Mouse (Mus musculus): Measurements from ENCODE around the gene Gm20388. TPM values are rescaled to one million over a fixed set of nuclear protein-coding genes. Genes with fewer than 3 reads are reported as not detected.

Gm20388 gene
- polyA plus RNA-seq, 1 experiment from 2014 or later: 47.1 TPM

DNA sequence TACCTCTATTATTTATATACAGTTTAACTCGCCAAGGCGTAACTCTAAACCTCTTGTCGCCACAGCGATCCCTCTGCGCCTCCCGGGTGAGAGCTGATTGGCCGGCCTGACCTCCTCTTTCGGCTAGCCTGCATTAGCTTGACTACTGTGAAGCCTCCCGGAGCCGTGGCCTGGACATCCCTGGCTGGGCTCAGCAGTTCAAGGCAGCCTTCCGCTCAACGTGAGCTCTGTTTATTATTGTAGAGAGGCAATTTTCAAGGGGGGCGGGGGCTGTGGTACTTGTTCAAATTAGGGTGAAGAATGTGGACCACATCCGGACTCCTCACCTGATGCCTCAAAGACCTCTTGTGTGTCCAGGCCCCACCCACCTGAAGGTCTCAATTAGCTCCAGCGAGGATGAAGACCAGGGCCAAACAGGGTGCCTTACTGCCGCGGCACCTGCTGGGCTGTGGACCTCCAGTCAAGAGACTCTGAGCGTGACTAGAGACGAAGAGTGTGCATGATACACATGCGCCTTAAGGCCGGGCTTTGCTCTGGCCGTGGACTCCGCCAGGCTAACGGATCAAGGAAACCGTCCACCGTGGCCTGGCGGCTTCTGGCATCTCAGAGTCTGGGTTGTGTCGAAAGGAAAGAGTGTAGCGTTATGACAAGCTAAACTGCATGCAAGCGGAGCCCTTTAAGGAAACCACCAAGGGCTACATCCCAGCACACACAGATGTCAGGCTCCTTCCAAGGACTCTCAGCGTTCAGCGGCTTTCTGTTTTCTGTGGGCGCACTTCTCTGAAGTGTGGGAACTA lies 1309.7 kb downstream of the Gm20388 start:
- Histone ChIP-seq H3K79me2 (ENCODE audit: inconsistent target) (no peaks in the 10 kb centered on the region), H3K27ac (no peak overlapping the region), H3K4me3 (ENCODE audit: inconsistent target) (no peak overlapping the region), H3K36me3 (ENCODE audit: inconsistent target) (no peaks in the 10 kb centered on the region)
- WGBS (ENCODE audit: missing documents): 44% methylated on average over 33 of the region's 33 CpGs

DNA sequence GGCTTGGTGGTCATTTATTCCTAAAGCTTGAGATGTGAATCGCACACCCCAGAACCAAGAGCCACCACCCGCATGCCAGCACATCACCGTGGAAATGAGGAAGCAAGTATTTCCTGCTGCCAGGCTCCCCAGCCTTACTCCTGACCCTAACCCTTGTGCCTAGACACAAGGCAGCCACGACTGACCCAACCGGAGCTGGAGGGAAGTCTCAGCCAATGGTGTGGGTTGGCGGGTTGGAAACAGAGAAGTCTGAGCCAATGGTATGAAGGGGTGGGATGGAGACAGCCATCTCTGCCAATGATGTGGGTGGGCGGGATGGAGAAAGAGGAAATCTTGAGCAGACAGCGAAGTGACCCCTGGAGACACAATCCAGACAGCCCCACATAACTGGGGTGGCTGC lies 1314.1 kb downstream of the Gm20388 start:
- 23% methylated on average over 8 of the region's 8 CpGs for WGBS (ENCODE audit: missing documents)
- Histone ChIP-seq H3K79me2 (ENCODE audit: inconsistent target) (no peaks in the 10 kb centered on the region), H3K4me3 (ENCODE audit: inconsistent target) (no peak overlapping the region), H3K27ac (no peak overlapping the region), H3K36me3 (ENCODE audit: inconsistent target) (no peaks in the 10 kb centered on the region)

DNA sequence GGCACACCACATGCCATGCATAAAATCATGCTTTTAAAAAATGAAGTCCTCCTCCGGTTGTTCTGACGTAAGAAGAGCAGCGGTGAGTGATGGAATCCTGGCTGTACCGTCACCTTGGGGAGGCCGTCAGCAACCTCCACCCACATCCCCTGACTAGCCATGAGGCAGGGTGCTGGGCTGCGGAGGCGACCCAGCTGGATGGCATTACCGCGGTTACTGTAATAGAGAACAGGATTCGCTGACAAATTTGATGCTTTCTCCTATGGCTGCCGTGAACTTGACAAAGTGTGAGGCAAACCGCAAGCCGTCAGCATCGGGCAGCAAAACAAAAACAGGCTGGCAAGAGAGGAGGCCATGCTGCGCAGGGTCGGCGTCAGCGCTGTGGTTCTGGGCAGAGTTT lies 1317.1 kb downstream of the Gm20388 start:
- Histone ChIP-seq H3K4me3 (ENCODE audit: inconsistent target) (no peak overlapping the region), H3K79me2 (ENCODE audit: inconsistent target) (no peaks in the 10 kb centered on the region), H3K27ac (no peak overlapping the region), H3K36me3 (ENCODE audit: inconsistent target) (no peaks in the 10 kb centered on the region)
- WGBS (ENCODE audit: missing documents): 89% methylated on average over 18 of the region's 18 CpGs

DNA sequence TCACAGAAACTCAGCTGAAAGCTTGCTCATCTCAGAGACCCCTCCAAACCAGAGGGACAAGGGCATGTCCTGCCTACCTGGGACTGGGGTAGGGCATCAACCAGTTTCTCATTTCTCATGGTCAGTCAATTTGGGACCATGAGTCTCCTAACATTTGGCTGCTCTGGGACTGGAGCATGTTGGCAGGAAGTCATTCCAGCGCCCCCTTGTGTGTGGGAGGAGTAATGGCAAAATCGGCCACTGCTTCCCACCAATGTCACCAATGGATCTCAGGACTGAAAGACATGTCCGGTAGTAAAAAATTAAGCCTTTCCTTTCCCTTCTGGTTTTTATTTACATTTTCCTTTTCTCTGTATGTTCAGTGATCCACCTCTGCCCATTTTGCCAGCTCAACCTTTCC lies 1318.3 kb downstream of the Gm20388 start:
- no peak overlapping the region for H3K4me3 ChIP-seq (ENCODE audit: inconsistent target)
- no peaks in the 10 kb centered on the region for H3K36me3 ChIP-seq (ENCODE audit: inconsistent target)
- H3K79me2 ChIP-seq (ENCODE audit: inconsistent target): no peaks in the 10 kb centered on the region
- H3K27ac ChIP-seq: no peak overlapping the region
- 49% methylated on average over 3 of the region's 3 CpGs for WGBS (ENCODE audit: missing documents)

DNA sequence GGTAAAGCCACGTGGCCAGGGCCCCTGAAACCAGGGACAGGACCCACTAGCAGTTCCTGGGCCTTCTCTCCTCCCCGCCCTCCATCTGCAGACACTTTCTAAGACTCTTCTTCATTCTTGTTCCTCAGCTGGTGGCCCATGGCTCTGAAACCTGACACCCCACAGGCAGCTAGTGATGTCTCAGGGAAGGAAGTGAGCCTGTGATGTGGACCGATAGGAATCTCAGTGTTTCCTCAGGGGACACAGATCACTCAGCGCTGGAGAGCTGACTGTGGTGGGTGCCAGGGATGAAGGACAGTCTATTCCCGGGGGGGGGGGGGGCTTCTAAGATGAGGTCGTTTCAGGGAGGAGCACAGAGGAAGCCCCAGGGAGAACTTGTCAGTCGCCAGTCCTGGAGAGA lies 1318.9 kb downstream of the Gm20388 start:
- WGBS (ENCODE audit: missing documents): 25% methylated on average over 7 of the region's 7 CpGs
- Histone ChIP-seq H3K4me3 (ENCODE audit: inconsistent target) (no peak overlapping the region), H3K79me2 (ENCODE audit: inconsistent target) (no peaks in the 10 kb centered on the region), H3K27ac (no peak overlapping the region), H3K36me3 (ENCODE audit: inconsistent target) (no peaks in the 10 kb centered on the region)

DNA sequence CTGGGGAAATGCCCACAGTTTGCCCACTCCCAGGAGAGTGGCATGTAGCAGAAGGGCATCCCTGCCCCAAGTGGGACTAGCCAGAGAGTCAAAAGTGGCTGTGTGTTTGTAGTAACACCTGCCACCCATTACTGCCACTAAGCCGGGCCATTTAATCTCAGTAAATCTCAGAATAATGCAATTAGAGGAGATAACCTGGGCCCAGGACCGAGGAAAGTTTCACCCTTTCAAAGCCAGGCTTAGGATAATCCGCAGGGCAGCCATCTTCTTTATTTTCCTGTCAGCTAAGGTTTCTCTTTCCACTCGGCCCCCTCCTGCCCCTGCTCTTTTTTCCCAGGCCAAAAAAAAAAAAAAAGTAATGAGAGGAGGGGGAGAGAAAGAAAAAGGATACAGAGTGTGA lies 1322.6 kb downstream of the Gm20388 start:
- Histone ChIP-seq H3K27ac (no peak overlapping the region), H3K4me3 (ENCODE audit: inconsistent target) (no peak overlapping the region), H3K36me3 (ENCODE audit: inconsistent target) (no peaks in the 10 kb centered on the region), H3K79me2 (ENCODE audit: inconsistent target) (no peaks in the 10 kb centered on the region)
- 78% methylated on average over 4 of the region's 4 CpGs for WGBS (ENCODE audit: missing documents)

DNA sequence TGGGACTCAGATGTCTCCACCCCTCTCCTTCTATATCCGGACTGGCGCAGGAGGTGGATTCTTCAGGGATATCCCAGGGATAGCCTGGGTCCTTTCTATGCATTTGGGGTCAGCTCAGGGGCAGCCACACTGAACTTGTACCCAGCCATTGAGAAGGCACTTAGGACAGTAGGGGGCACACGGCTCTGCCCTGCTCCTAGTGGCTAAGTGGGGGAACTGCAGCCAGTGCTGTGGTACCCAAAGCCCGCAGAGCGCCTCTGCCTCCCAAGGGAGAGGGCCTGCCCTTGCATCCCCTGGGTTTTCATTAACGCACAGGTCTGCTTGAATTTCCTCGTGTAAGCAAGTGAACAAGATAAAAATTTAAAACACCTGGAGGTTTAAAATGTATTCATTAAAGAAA lies 1324.3 kb downstream of the Gm20388 start:
- Histone ChIP-seq H3K36me3 (ENCODE audit: inconsistent target) (no peaks in the 10 kb centered on the region), H3K4me3 (ENCODE audit: inconsistent target) (no peak overlapping the region), H3K27ac (no peak overlapping the region), H3K79me2 (ENCODE audit: inconsistent target) (no peaks in the 10 kb centered on the region)
- 65% methylated on average over 7 of the region's 7 CpGs for WGBS (ENCODE audit: missing documents)

DNA sequence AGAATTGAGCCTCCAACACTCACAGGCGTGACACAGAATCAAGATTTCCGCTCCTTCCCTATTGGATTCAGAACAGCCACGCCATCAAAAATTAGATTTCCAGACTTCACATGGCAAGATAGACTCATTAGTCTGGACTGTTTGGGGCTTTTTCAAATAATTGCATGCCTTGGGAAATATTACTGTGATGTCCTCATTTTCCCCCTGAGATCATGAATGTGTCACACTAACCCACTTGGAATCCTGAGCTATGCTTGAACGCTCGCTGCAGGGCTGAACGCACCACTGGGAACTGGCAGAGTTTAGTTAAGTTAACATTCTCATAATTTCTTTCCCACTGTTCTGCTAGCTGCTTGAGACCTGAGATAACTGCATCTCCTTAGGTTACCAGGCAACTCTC lies 1329.0 kb downstream of the Gm20388 start:
- WGBS (ENCODE audit: missing documents): 89% methylated on average over 6 of the region's 6 CpGs
- Histone ChIP-seq H3K36me3 (ENCODE audit: inconsistent target) (no peaks in the 10 kb centered on the region), H3K79me2 (ENCODE audit: inconsistent target) (no peaks in the 10 kb centered on the region), H3K27ac (no peak overlapping the region), H3K4me3 (ENCODE audit: inconsistent target) (no peak overlapping the region)

DNA sequence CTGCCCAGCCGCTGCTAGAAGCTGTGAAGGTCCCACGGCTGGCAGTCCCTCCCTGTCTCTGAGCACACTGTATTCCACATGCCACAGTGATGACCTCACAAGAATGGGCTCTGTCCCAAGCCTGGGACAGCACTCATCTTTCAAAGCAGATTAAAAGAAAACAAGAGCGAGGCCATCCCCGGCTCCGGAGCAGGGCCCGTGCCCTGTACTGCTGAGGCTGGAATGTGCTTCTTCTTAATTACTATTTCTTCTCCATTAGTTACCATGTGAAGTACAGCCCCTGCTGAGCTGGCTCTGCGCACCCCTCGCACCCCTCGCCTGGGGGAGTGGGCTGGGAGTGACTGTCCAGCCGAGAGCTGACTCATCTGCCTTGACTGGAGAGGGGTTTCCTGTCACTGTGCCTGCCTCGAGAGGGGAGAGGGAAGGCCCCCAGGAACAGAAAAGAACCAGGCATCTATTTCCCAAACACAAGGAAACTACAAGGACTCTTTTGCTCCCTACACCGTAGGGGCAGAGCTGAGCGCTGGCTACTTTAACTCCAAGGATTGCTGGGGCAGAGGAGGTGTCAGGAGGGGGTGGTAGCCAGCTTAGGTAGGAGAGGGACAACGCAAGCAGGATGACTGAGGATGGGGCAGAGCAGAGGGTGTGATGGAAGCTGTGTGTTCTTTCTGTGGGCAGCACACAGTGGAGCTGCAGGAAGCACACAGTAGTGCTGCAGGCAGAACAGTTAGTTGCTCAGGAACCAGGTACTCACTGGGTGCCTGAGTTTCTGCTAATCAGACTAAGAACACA lies 1331.3 kb downstream of the Gm20388 start:
- no peak overlapping the region for H3K4me3 ChIP-seq (ENCODE audit: inconsistent target)
- no peaks in the 10 kb centered on the region for H3K79me2 ChIP-seq (ENCODE audit: inconsistent target)
- 37% methylated on average over 14 of the region's 14 CpGs for WGBS (ENCODE audit: missing documents)
- H3K36me3 ChIP-seq (ENCODE audit: inconsistent target): no peaks in the 10 kb centered on the region
- H3K27ac ChIP-seq: no peak overlapping the region

DNA sequence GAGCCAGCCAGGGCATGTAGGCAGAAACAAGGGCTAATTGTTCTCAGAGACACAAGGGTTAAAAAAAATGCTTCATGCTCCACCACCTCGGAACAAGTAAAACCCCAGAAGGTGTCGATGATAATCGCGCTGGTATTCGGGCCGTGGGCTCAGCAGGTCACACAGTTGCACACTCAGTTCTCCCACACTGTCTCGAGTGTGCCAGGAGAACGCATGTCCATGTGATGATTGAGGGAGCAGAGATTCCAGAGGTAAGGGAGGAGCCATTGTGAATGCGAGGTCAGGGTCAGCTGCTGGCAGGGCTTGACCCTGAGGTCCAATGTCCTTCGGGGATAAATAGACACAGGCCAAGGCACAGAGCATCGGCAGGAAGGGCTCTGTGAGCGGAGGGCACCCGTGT lies 1332.0 kb downstream of the Gm20388 start:
- Histone ChIP-seq H3K36me3 (ENCODE audit: inconsistent target) (no peaks in the 10 kb centered on the region), H3K4me3 (ENCODE audit: inconsistent target) (no peak overlapping the region), H3K79me2 (ENCODE audit: inconsistent target) (no peaks in the 10 kb centered on the region), H3K27ac (no peak overlapping the region)
- WGBS (ENCODE audit: missing documents): 48% methylated on average over 13 of the region's 13 CpGs

DNA sequence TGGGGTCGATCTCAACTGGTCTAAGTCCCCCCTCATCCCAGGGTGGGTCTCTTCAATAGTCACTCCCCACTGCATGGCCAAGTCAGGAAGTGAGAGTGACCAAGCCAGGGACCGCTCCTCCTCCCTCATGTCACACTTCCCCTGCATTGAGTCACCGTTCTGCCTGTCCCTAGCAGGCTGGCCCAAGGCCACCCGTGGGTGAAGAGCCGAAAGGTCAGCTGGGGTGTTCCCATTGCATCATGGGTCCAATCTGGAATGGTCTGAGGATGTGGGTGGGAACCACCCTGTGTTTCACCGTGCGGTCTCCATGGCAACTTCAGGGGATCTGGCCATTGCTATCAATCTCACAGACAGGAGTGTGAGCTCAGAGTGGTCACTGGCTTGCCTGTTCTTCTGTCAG lies 1338.2 kb downstream of the Gm20388 start:
- H3K36me3 ChIP-seq (ENCODE audit: inconsistent target): no peaks in the 10 kb centered on the region
- H3K27ac ChIP-seq: no peak overlapping the region
- WGBS (ENCODE audit: missing documents): 40% methylated on average over 7 of the region's 7 CpGs
- H3K4me3 ChIP-seq (ENCODE audit: inconsistent target): no peak overlapping the region
- no peaks in the 10 kb centered on the region for H3K79me2 ChIP-seq (ENCODE audit: inconsistent target)

DNA sequence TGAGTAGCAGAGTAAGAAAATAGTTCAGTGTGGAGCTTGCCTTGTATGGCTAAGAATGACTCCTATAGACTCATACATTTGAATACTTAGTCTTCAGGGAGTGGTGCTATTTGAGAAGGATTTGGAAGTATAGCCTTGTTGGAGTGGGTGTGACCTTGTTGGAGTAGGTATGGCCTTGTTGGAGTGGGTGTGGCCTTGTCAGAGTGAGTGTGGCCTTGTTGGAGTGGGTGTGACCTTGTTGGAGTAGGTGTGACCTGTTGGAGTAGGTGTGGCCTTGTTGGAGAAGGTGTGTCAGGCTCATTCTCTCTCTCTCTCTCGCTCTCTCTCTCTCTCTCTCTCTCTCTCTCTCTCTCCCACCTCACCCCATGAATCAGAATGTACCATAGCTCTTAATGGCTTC lies 1338.8 kb downstream of the Gm20388 start:
- H3K36me3 ChIP-seq (ENCODE audit: inconsistent target): no peaks in the 10 kb centered on the region
- H3K79me2 ChIP-seq (ENCODE audit: inconsistent target): no peaks in the 10 kb centered on the region
- H3K4me3 ChIP-seq (ENCODE audit: inconsistent target): no peak overlapping the region
- no peak overlapping the region for H3K27ac ChIP-seq
- 67% methylated on average over 1 of the region's 1 CpGs for WGBS (ENCODE audit: missing documents)

DNA sequence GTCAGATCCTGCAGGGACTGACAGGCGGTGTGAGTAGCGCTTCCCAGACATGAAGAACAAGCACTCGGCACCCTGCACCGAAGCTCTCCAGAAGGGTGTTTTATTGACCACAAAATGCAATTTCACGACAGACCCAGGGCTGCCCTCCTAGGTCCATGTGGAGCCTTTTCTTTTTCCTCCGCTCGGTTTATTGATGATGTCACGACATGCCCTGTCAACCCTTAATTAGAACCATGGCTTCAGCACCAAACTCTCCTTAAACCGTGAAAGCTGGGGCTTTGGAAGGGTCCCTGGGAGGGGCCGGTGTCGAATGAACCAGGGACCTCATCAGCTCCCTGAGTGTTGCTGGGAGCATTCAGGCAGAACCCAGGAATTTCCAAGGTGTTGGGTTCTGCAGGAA lies 1340.4 kb downstream of the Gm20388 start:
- Histone ChIP-seq H3K4me3 (ENCODE audit: inconsistent target) (no peak overlapping the region), H3K27ac (no peak overlapping the region), H3K79me2 (ENCODE audit: inconsistent target) (no peaks in the 10 kb centered on the region), H3K36me3 (ENCODE audit: inconsistent target) (no peaks in the 10 kb centered on the region)
- 44% methylated on average over 11 of the region's 11 CpGs for WGBS (ENCODE audit: missing documents)

DNA sequence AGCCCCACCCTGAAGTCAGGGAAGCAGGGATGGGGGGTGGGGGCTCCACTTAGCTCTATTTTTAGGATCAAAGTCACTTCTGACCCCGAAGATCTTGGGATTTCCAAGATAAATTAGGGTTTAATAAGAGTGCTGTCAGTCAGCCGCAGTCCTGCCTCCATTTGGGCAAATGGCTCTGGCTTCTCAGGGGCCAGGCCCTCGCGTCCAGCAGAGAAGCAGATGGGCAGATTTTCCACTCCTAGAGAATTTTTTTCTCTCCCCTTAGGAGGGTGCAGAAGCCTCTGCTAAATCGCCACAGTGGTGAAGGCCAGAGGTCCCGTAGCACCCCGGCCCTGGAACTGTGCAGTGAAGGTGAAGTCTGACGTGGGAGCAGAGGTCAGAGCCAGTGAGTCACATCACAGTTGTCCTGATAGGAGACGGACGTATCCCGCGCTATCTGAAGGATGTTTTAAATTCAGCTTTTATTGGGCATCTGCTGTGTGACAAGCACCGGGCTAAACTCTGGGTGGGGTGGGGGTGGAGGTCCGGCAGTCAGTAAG lies 1345.2 kb downstream of the Gm20388 start:
- H3K27ac ChIP-seq: no peak overlapping the region
- 71% methylated on average over 14 of the region's 14 CpGs for WGBS (ENCODE audit: missing documents)
- H3K36me3 ChIP-seq (ENCODE audit: inconsistent target): no peaks in the 10 kb centered on the region
- no peak overlapping the region for H3K4me3 ChIP-seq (ENCODE audit: inconsistent target)
- no peaks in the 10 kb centered on the region for H3K79me2 ChIP-seq (ENCODE audit: inconsistent target)

DNA sequence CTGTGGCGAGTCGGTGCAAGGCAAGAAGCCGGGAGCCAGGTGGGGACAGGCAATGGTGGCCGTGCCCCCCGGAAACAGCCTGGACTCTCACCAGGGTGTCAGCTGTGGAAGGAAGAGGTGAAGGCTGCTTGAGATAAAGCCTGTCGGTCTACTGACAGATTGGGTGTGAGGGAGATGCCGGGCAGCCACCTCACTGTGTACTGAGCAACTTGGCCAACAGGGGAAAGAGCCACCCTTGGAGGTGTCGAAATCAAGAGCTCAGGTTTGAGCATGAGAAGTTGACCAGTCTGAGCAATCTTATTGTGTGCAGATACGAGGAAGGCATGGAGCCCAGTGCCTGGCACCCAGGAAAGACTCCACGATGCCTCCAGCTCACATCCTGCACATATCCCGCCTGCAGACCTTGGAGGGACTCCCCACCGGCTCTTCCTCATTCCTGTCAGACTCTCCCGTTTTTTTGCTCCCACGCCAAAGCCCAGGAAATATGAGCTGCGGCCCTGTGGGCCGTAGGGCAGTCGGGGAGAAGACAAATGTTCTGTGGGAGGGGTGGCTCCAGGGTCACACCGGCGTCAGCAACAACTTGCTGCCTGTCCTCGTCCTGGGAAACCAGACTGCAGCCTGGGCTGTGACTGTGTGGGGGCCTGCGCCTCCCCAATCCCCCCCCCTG lies 1347.6 kb downstream of the Gm20388 start:
- WGBS (ENCODE audit: missing documents): 41% methylated on average over 21 of the region's 21 CpGs
- Histone ChIP-seq H3K79me2 (ENCODE audit: inconsistent target) (no peaks in the 10 kb centered on the region), H3K27ac (no peak overlapping the region), H3K4me3 (ENCODE audit: inconsistent target) (no peak overlapping the region), H3K36me3 (ENCODE audit: inconsistent target) (no peaks in the 10 kb centered on the region)

All from macrophage (primary cell).